Mouse (Mus musculus) myocyte (in vitro differentiated cells): ENCODE data around the gene Ppp1r3g. TPM values are rescaled to one million over a fixed set of nuclear protein-coding genes. Genes with fewer than 3 reads are reported as not detected.

Experiments
- H3K27me3 ChIP-seq: one replicate; pipeline ENCODE4 v1.6.1; 2011; ENCODE audit not compliant: control insufficient read depth, insufficient read depth, insufficient read length
- H3K36me3 ChIP-seq: one replicate; pipeline ENCODE4 v1.6.1; 2011; ENCODE audit not compliant: control insufficient read depth, insufficient read depth
- H3K4me2 ChIP-seq: one replicate; pipeline ENCODE4 v1.6.1; 2011; ENCODE audit warnings: low read depth, control low read depth
- H3K4me3 ChIP-seq: one replicate; pipeline ENCODE4 v1.5.1; 2011; ENCODE audit warnings: mild to moderate bottlenecking, control low read depth, moderate library complexity
- H3K79me2 ChIP-seq: one replicate; pipeline ENCODE4 v1.6.1; 2011; ENCODE audit not compliant: control insufficient read depth, insufficient read depth
- H3ac ChIP-seq: one replicate; pipeline ENCODE4 v1.6.1; 2011; ENCODE audit not compliant: control insufficient read depth, insufficient read length
- CEBPB ChIP-seq: IDR thresholded peaks from 2 replicates; pipeline ENCODE4 v1.6.1; 2011; ENCODE audit warnings: mild to moderate bottlenecking, moderate library complexity; ENCODE audit not compliant: poor library complexity, insufficient read depth, severe bottlenecking
- E2F4 ChIP-seq: IDR thresholded peaks from one replicate; pipeline ENCODE4 v1.6.1; 2011; ENCODE audit warnings: mild to moderate bottlenecking, control low read depth, moderate library complexity; ENCODE audit not compliant: insufficient read depth
- MAX ChIP-seq: IDR thresholded peaks from one replicate; pipeline ENCODE4 v1.6.1; 2011; ENCODE audit warnings: low read depth, mild to moderate bottlenecking, control low read depth
- MYOD1 ChIP-seq, 3 experiments: IDR thresholded peaks; one replicate each; pipeline ENCODE4 v1.6.1; 2011; ENCODE audit warnings: control low read depth in 2 of 3, low read depth in 2 of 3, mild to moderate bottlenecking in 2 of 3, moderate library complexity in 1 of 3; ENCODE audit not compliant: insufficient read length in 2 of 3, control insufficient read depth in 1 of 3
- MYOG ChIP-seq, 3 experiments: IDR thresholded peaks; one replicate each; pipeline ENCODE4 v1.6.1; 2011; ENCODE audit warnings: control low read depth in 2 of 3, low read depth in 2 of 3, mild to moderate bottlenecking in 2 of 3; ENCODE audit not compliant: insufficient read length in 2 of 3, control insufficient read depth in 1 of 3, insufficient read depth in 1 of 3
- POLR2A ChIP-seq: IDR thresholded peaks from one replicate; pipeline ENCODE4 v1.6.1; 2011; ENCODE audit warnings: low read depth, mild to moderate bottlenecking, control low read depth, moderate library complexity; ENCODE audit not compliant: insufficient read length
- POLR2AphosphoS2 ChIP-seq: IDR thresholded peaks from one replicate; pipeline ENCODE4 v1.6.1; 2011; ENCODE audit warnings: low read depth, control low read depth; ENCODE audit not compliant: insufficient read length
- REST ChIP-seq: IDR thresholded peaks from one replicate; pipeline ENCODE4 v1.6.1; 2011; ENCODE audit warnings: mild to moderate bottlenecking, control low read depth, moderate library complexity; ENCODE audit not compliant: insufficient read depth, insufficient read length
- SRF ChIP-seq: IDR thresholded peaks from one replicate; pipeline ENCODE4 v1.6.1; 2011; ENCODE audit warnings: low read depth; ENCODE audit not compliant: control insufficient read depth, insufficient read length
- TCF12 ChIP-seq: IDR thresholded peaks from one replicate; pipeline ENCODE4 v1.6.1; 2011; ENCODE audit warnings: mild to moderate bottlenecking, control low read depth; ENCODE audit not compliant: poor library complexity, insufficient read depth, severe bottlenecking
- TCF3 ChIP-seq: IDR thresholded peaks from one replicate; pipeline ENCODE4 v1.6.1; 2011; ENCODE audit warnings: low read depth, control low read depth; ENCODE audit not compliant: insufficient read length
- USF1 ChIP-seq: IDR thresholded peaks from one replicate; pipeline ENCODE4 v1.6.1; 2011; ENCODE audit warnings: low read depth, mild to moderate bottlenecking, control low read depth, moderate library complexity
- polyA plus RNA-seq: library from polyadenylated mRNA; unstranded; fragments of >200 nt; fragmentation: generic; extraction: Trizol; gene quantifications from one replicate; pipeline ENCODE4 v1.2.1, GENCODE M21; 2012; ENCODE audit warnings: missing spikeins

Gene Ppp1r3g
- polyA plus RNA-seq, 1 experiment: not detected

- no peaks in the 10 kb centered on the region for H3K79me2 ChIP-seq
- H3K27me3 ChIP-seq: peaks cover 17% of the 10 kb centered on the region
- no peaks in the 10 kb centered on the region for H3K36me3 ChIP-seq
- H3ac ChIP-seq: no peak overlapping the region
- H3K4me2 ChIP-seq: no peak overlapping the region
- TF ChIP-seq REST: no peak
- no peak for TF ChIP-seq MAX
- TF ChIP-seq SRF: no peak
- H3K4me3 ChIP-seq: no peak overlapping the region
Measured at GRCm38 (mm10) chr13:35968719-35969430, 10.2 kb downstream of the Ppp1r3g start.

- no peaks in the 10 kb centered on the region for H3K79me2 ChIP-seq
- no peaks in the 10 kb centered on the region for H3K36me3 ChIP-seq
- H3K4me2 ChIP-seq: no peak overlapping the region
- no peak overlapping the region for H3K4me3 ChIP-seq
- no peak overlapping the region for H3ac ChIP-seq
- H3K27me3 ChIP-seq: peaks cover 17% of the 10 kb centered on the region
- TF ChIP-seq TCF3: no peak
- no peak for TF ChIP-seq REST
- TF ChIP-seq MAX: no peak
- TF ChIP-seq POLR2AphosphoS2: no peak
- TF ChIP-seq CEBPB: no peak
- no peak for TF ChIP-seq SRF
- TF ChIP-seq TCF12: no peak
- TF ChIP-seq MYOD1 (IDR thresholded peaks at IDR 0.05; ENCODE audit: control insufficient read depth in 1 of 3, insufficient read length in 2 of 3, low read depth in 2 of 3): no peak
- no peak for TF ChIP-seq E2F4
- TF ChIP-seq POLR2A: no peak
- no peak for TF ChIP-seq MYOG (IDR thresholded peaks at IDR 0.05; ENCODE audit: control insufficient read depth in 1 of 3, insufficient read depth in 1 of 3, insufficient read length in 2 of 3, low read depth in 2 of 3)
Measured at GRCm38 (mm10) chr13:35969431-35969721, 10.7 kb downstream of the Ppp1r3g start.

GRCm38 (mm10) chr13:35969829-35970228 lies 11.2 kb downstream of the Ppp1r3g start:
- TF ChIP-seq E2F4 (no peak), MAX (no peak), USF1 (no peak), TCF12 (no peak), POLR2A (no peak), TCF3 (no peak), REST (no peak), SRF (no peak)

GRCm38 (mm10) chr13:35976912-35977311 lies 18.3 kb downstream of the Ppp1r3g start:
- Histone ChIP-seq H3K27me3 (no peaks in the 10 kb centered on the region), H3K4me2 (no peak overlapping the region), H3K79me2 (no peaks in the 10 kb centered on the region), H3K36me3 (peaks cover 3% of the 10 kb centered on the region), H3ac (no peak overlapping the region), H3K4me3 (no peak overlapping the region)
- TF ChIP-seq MYOG (IDR thresholded peaks at IDR 0.05; ENCODE audit: control insufficient read depth in 1 of 3, insufficient read depth in 1 of 3, insufficient read length in 2 of 3, low read depth in 2 of 3) (no peak), REST (no peak), MAX (no peak), POLR2A (no peak), USF1 (no peak), CEBPB (no peak), SRF (no peak), MYOD1 (IDR thresholded peaks at IDR 0.05; ENCODE audit: control insufficient read depth in 1 of 3, insufficient read length in 2 of 3, low read depth in 2 of 3) (no peak), POLR2AphosphoS2 (no peak), TCF12 (no peak), TCF3 (no peak)

More at GRCm38 (mm10) chr13:35969829-35970228, 11.2 kb downstream of the Ppp1r3g start:
- Histone ChIP-seq H3K36me3 (no peaks in the 10 kb centered on the region), H3K4me3 (no peak overlapping the region), H3ac (no peak overlapping the region), H3K27me3 (peaks cover 17% of the 10 kb centered on the region), H3K4me2 (no peak overlapping the region), H3K79me2 (no peaks in the 10 kb centered on the region)

GRCm38 (mm10) chr13:35980471-35980870 lies 21.8 kb downstream of the Ppp1r3g start:
- no peak overlapping the region for H3K4me3 ChIP-seq
- peaks cover 3% of the 10 kb centered on the region for H3K36me3 ChIP-seq
- no peaks in the 10 kb centered on the region for H3K27me3 ChIP-seq
- no peak for TF ChIP-seq MYOD1 (IDR thresholded peaks at IDR 0.05; ENCODE audit: control insufficient read depth in 1 of 3, insufficient read length in 2 of 3, low read depth in 2 of 3)
- TF ChIP-seq POLR2A: no peak
- TF ChIP-seq E2F4: no peak
- no peak for TF ChIP-seq MYOG (IDR thresholded peaks at IDR 0.05; ENCODE audit: control insufficient read depth in 1 of 3, insufficient read depth in 1 of 3, insufficient read length in 2 of 3, low read depth in 2 of 3)
- no peak for TF ChIP-seq CEBPB
- TF ChIP-seq REST: no peak
- no peak for TF ChIP-seq POLR2AphosphoS2
- TF ChIP-seq SRF: no peak
- TF ChIP-seq TCF3: no peak
- no peak for TF ChIP-seq TCF12
- no peak for TF ChIP-seq MAX
- TF ChIP-seq USF1: no peak
- H3ac ChIP-seq: no peak overlapping the region
- H3K4me2 ChIP-seq: no peak overlapping the region
- no peaks in the 10 kb centered on the region for H3K79me2 ChIP-seq
